Mouse (Mus musculus) layer of hippocampus, postnatal 10 days (tissue): Measurements from ENCODE around the gene Hdac11. TPM values are rescaled to one million over a fixed set of nuclear protein-coding genes. Genes with fewer than 3 reads are reported as not detected.

Source experiments
- DNase-seq, 2 experiments: peaks; one replicate each; pipeline ENCODE4 v3.0.0; 2021; ENCODE audit warnings: low spot score in 2 of 2
- total RNA-seq, 2 experiments: library from RNA; stranded (reverse); gene quantifications; 2 replicates each; pipeline ENCODE4 v1.2.3; 2021

Gene Hdac11
- total RNA-seq, 2 experiments from 2014 or later, result 96.2 to 103 TPM

- no peak for DNase-seq
Observed at GRCm38 (mm10) chr6:91167828-91168227, 11.4 kb downstream of the Hdac11 start.

- DNase-seq, result no peak
Observed at GRCm38 (mm10) chr6:91169129-91169528, 12.7 kb downstream of the Hdac11 start.

- no peak for DNase-seq
Observed at GRCm38 (mm10) chr6:91171396-91171895, 15.0 kb downstream of the Hdac11 start.

- DNase-seq, result no peak
Observed at GRCm38 (mm10) chr6:91172381-91172780, 15.9 kb downstream of the Hdac11 start.

- peak; percentile 78 to 82 for DNase-seq
Observed at GRCm38 (mm10) chr6:91173221-91173880, 16.9 kb downstream of the Hdac11 start.

- DNase-seq, result no peak
Observed at GRCm38 (mm10) chr6:91174211-91174610, 17.7 kb downstream of the Hdac11 start.

GRCm38 (mm10) chr6:91180767-91181171 is 24.3 kb downstream of the Hdac11 start:
- DNase-seq, result no peak

- peak; percentile 40 to 68 for DNase-seq
Observed at GRCm38 (mm10) chr6:91181320-91181719, 24.9 kb downstream of the Hdac11 start.

- no peak for DNase-seq
Observed at GRCm38 (mm10) chr6:91182075-91182490, 25.6 kb downstream of the Hdac11 start.

- no peak for DNase-seq
Observed at GRCm38 (mm10) chr6:91183041-91183440, 26.6 kb downstream of the Hdac11 start.

- no peak for DNase-seq
Observed at GRCm38 (mm10) chr6:91183980-91184379, 27.5 kb downstream of the Hdac11 start.

GRCm38 (mm10) chr6:91184776-91185175 is 28.3 kb downstream of the Hdac11 start:
- DNase-seq, result no peak

GRCm38 (mm10) chr6:91185502-91185901 is 29.0 kb downstream of the Hdac11 start:
- DNase-seq, result no peak

- DNase-seq, result no peak
Observed at GRCm38 (mm10) chr6:91186161-91186931, 29.9 kb downstream of the Hdac11 start.

GRCm38 (mm10) chr6:91186934-91187333 is 30.5 kb downstream of the Hdac11 start:
- no peak for DNase-seq

GRCm38 (mm10) chr6:91187871-91188270 is 31.4 kb downstream of the Hdac11 start:
- DNase-seq, result no peak

- no peak for DNase-seq
Observed at GRCm38 (mm10) chr6:91189971-91190370, 33.5 kb downstream of the Hdac11 start.

- no peak for DNase-seq
Observed at GRCm38 (mm10) chr6:91191465-91191864, 35.0 kb downstream of the Hdac11 start.

GRCm38 (mm10) chr6:91192421-91192820 is 36.0 kb downstream of the Hdac11 start:
- DNase-seq, result no peak

GRCm38 (mm10) chr6:91192851-91193545 is 36.5 kb downstream of the Hdac11 start:
- DNase-seq, result no peak

- DNase-seq, result no peak
Observed at GRCm38 (mm10) chr6:91198456-91198855, 42.0 kb downstream of the Hdac11 start.
